Mouse (Mus musculus): ENCODE measurements around the gene Cwc25. TPM values are rescaled to one million over a fixed set of nuclear protein-coding genes. Genes with fewer than 3 reads are reported as not detected.

Gene Cwc25
- polyA plus RNA-seq, 1 experiment: 3.7 TPM

- TF ChIP-seq CTCF (IDR thresholded peaks at IDR 0.05; ENCODE audit: extremely low read depth, insufficient read length, insufficient replicate concordance, low read depth, low read length) (0 out of 2 replicates have a peak, but pooled peaks have one; percentile 16), POLR2A (IDR thresholded peaks at IDR 0.05; ENCODE audit: low read depth, low read length) (no peak)
- no peak overlapping the region for H3K27ac ChIP-seq (ENCODE audit: insufficient read depth, low read depth, low read length)
- 2% methylated on average over 63 of the region's 63 CpGs for WGBS
Measured at GRCm38 (mm10) chr11:97698741-97699611, 67.4 kb downstream of the Cwc25 start.

GRCm38 (mm10) chr11:97697891-97698529 lies 68.3 kb downstream of the Cwc25 start:
- TF ChIP-seq POLR2A (IDR thresholded peaks at IDR 0.05; ENCODE audit: low read depth, low read length): no peak
- no peak for TF ChIP-seq CTCF (IDR thresholded peaks at IDR 0.05; ENCODE audit: extremely low read depth, insufficient read length, insufficient replicate concordance, low read depth, low read length)
- Histone ChIP-seq H3K4me1 (ENCODE audit: control insufficient read depth, insufficient read depth, insufficient read length, low read length) (peaks cover 5% of the 10 kb centered on the region), H3K27ac (ENCODE audit: insufficient read depth, low read depth, low read length) (no peak overlapping the region), H3K27me3 (ENCODE audit: control insufficient read depth, insufficient read depth, low read length) (no peaks in the 10 kb centered on the region), H3K36me3 (ENCODE audit: control insufficient read depth, insufficient read depth, low read length) (no peaks in the 10 kb centered on the region), H3K4me3 (ENCODE audit: low read depth, low read length) (peak overlapping the region; percentile 84)
- 33% methylated on average over 14 of the region's 14 CpGs for WGBS

More at GRCm38 (mm10) chr11:97698741-97699611, 67.4 kb downstream of the Cwc25 start:
- H3K4me1 ChIP-seq (ENCODE audit: control insufficient read depth, insufficient read depth, insufficient read length, low read length): peaks cover 5% of the 10 kb centered on the region
- H3K27me3 ChIP-seq (ENCODE audit: control insufficient read depth, insufficient read depth, low read length): no peaks in the 10 kb centered on the region
- peak overlapping the region; percentile 84 for H3K4me3 ChIP-seq (ENCODE audit: low read depth, low read length)
- no peaks in the 10 kb centered on the region for H3K36me3 ChIP-seq (ENCODE audit: control insufficient read depth, insufficient read depth, low read length)

DNA sequence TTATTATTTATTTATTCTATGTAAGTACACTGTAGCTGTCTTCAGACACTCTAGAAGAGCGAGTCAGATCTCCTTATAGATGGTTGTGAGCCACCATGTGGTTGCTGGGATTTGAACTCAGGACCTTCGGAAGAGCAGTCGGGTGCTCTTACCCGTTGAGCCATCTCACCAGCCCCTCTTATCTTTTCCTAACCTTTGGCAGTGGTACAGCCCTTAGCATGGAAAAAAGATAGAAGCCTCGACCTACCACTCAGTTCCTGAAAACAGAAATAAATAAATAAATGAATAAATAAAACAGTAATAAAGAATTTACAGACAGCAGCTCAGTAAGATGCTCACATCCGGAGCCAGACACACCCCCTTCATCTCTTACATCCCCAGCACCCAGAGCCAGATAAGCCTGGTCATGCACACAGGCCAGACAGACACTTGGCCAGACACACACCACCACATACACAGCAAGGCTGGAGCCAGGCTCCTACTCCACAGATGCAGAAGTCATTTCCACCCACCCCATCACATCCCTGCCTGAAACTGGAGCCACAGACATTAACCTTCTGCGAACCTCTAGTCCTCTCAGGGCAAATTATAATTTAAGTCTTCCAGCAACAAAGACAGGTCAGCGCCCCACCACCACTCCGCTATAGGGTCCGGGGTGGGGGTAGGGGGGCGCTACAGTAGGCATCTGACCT lies 69.0 kb downstream of the Cwc25 start:
- Histone ChIP-seq H3K27ac (ENCODE audit: insufficient read depth, low read depth, low read length) (no peak overlapping the region), H3K36me3 (ENCODE audit: control insufficient read depth, insufficient read depth, low read length) (no peaks in the 10 kb centered on the region; the same call in 1 of the 2 replicates), H3K4me3 (ENCODE audit: low read depth, low read length) (no peak overlapping the region), H3K27me3 (ENCODE audit: control insufficient read depth, insufficient read depth, low read length) (no peaks in the 10 kb centered on the region), H3K4me1 (ENCODE audit: control insufficient read depth, insufficient read depth, insufficient read length, low read length) (peaks cover 5% of the 10 kb centered on the region)
- 69% methylated on average over 11 of the region's 11 CpGs for WGBS
- no peak for TF ChIP-seq POLR2A (IDR thresholded peaks at IDR 0.05; ENCODE audit: low read depth, low read length)
- no peak for TF ChIP-seq CTCF (IDR thresholded peaks at IDR 0.05; ENCODE audit: extremely low read depth, insufficient read length, insufficient replicate concordance, low read depth, low read length)

GRCm38 (mm10) chr11:97696669-97697068 lies 69.7 kb downstream of the Cwc25 start:
- WGBS: 80% methylated on average over 8 of the region's 8 CpGs
- TF ChIP-seq POLR2A (IDR thresholded peaks at IDR 0.05; ENCODE audit: low read depth, low read length) (no peak), CTCF (IDR thresholded peaks at IDR 0.05; ENCODE audit: extremely low read depth, insufficient read length, insufficient replicate concordance, low read depth, low read length) (no peak)
- H3K27me3 ChIP-seq (ENCODE audit: control insufficient read depth, insufficient read depth, low read length): no peaks in the 10 kb centered on the region
- H3K4me1 ChIP-seq (ENCODE audit: control insufficient read depth, insufficient read depth, insufficient read length, low read length): peaks cover 5% of the 10 kb centered on the region
- peaks cover 5% of the 10 kb centered on the region; the same call in 1 of the 2 replicates for H3K36me3 ChIP-seq (ENCODE audit: control insufficient read depth, insufficient read depth, low read length)
- no peak overlapping the region for H3K27ac ChIP-seq (ENCODE audit: insufficient read depth, low read depth, low read length)
- no peak overlapping the region for H3K4me3 ChIP-seq (ENCODE audit: low read depth, low read length)

DNA sequence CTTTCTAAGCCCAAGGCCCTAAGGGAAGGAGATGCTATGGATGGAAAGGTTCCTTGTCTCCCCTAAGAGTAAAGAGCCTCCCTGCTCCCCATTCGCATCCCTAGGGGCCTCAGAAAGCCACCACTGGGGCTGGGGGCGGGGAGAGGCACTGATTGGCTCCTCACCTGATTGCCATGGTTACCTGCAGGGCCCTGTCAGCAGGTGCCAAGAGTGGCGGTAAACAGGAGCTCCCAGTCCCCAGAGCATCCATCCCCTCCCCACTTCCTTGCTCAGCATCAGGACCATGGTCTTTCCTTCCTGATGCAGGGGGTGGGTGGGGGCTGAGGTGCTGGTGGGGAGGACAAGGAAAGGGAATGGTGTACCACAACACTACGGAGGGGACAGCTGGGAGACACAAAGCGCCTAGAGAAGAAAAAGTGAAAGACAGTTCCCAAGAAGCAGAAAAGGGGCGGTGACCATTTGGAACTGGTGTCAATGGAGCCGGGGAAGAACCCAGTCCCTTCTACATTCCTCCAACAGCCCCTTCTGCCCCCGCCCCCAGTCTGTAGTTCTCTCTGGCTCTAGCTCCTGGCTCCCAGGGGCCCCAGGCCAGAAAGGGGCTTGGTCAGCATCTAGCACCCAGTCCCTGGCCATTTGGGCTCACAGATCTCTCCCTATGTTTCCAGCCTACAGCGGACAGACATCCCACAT lies 70.5 kb downstream of the Cwc25 start:
- Histone ChIP-seq H3K4me3 (ENCODE audit: low read depth, low read length) (no peak overlapping the region), H3K27me3 (ENCODE audit: control insufficient read depth, insufficient read depth, low read length) (no peaks in the 10 kb centered on the region), H3K4me1 (ENCODE audit: control insufficient read depth, insufficient read depth, insufficient read length, low read length) (peaks cover 5% of the 10 kb centered on the region), H3K36me3 (ENCODE audit: control insufficient read depth, insufficient read depth, low read length) (peaks cover 10% of the 10 kb centered on the region), H3K27ac (ENCODE audit: insufficient read depth, low read depth, low read length) (no peak overlapping the region)
- 60% methylated on average over 9 of the region's 9 CpGs for WGBS
- TF ChIP-seq CTCF (IDR thresholded peaks at IDR 0.05; ENCODE audit: extremely low read depth, insufficient read length, insufficient replicate concordance, low read depth, low read length) (no peak), POLR2A (IDR thresholded peaks at IDR 0.05; ENCODE audit: low read depth, low read length) (no peak)

Other genes with a start within 250 kb of the Cwc25 start
- gene Srcin1, start 190.4 kb downstream of the Cwc25 start, polyA plus RNA-seq (2012; rRNA removed): 0.43 and 0.53 TPM in 2 replicates
- 2.1 and 3.8 TPM in 2 replicates for gene Epop, start 136.9 kb downstream of the Cwc25 start, polyA plus RNA-seq (2012; rRNA removed)
- gene Mllt6, start 103.1 kb downstream of the Cwc25 start, polyA plus RNA-seq (2012; rRNA removed): 18.4 and 38.6 TPM in 2 replicates
- gene Cisd3, start 80.7 kb downstream of the Cwc25 start, polyA plus RNA-seq (2012; rRNA removed): 112 and 249 TPM in 2 replicates
- 25.9 and 77.9 TPM in 2 replicates for gene Pcgf2, start 66.1 kb downstream of the Cwc25 start, polyA plus RNA-seq (2012; rRNA removed)
- 164 and 330 TPM in 2 replicates for gene Psmb3, start 63.2 kb downstream of the Cwc25 start, polyA plus RNA-seq (2012; rRNA removed)
- 2.0 and 3.4 TPM in 2 replicates for gene Pip4k2b, start 21.9 kb downstream of the Cwc25 start, polyA plus RNA-seq (2012; rRNA removed)
- gene 1700001P01Rik, start 9.4 kb upstream of the Cwc25 start, polyA plus RNA-seq (2012; rRNA removed): not detected in 2 replicates
- gene Rpl23, start 15.9 kb upstream of the Cwc25 start, polyA plus RNA-seq (2012; rRNA removed): 10.2 and 22.0 TPM in 2 replicates
- gene Lasp1, start 32.4 kb upstream of the Cwc25 start, polyA plus RNA-seq (2012; rRNA removed): 165 and 397 TPM in 2 replicates
- gene B230217C12Rik, start 74.2 kb upstream of the Cwc25 start, polyA plus RNA-seq (2012; rRNA removed): 0.43 and 0.44 TPM in 2 replicates
- gene Fbxo47, start 117.6 kb upstream of the Cwc25 start, polyA plus RNA-seq (2012; rRNA removed): not detected in 2 replicates
- gene Plxdc1, start 219.9 kb upstream of the Cwc25 start, polyA plus RNA-seq (2012; rRNA removed): 1.1 and 1.6 TPM in 2 replicates
- 0.55 and 1.1 TPM in 2 replicates for gene Arl5c, start 229.6 kb upstream of the Cwc25 start, polyA plus RNA-seq (2012; rRNA removed)